In the genomic region with DNA sequence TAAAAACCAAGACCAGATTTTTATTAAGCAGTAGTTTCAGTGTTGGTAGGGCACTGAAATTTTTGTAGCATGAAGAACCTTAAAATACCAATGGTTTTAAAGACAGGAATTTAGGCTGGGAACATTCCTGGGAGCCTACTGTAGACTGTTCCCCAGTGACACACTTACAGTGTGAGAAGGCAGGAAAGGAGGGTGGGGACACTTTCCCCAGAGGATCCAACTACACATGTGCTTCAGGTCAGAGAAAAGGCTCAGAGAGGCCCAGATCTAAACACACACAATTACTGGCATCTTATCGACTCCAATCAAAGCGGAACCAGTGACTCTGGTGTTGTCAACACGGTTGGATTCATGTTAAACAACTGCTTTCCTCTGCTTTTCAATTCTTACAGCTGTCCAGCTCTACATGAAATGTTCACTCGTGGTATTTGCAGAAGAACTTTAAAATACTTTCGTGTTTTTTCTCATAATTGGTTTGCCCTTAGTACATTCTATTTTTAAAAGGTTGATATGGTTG, we compare ENCODE assay signal across 14 mouse cellular contexts. TPM values are rescaled to one million over a fixed set of nuclear protein-coding genes. Genes with fewer than 3 reads are reported as not detected.
DNase-seq lines count a peak whose midpoint lies in the region; ATAC-seq lines count a peak whose summit lies in the region.
"Had no signal": no experiment of that assay in that cellular context is flagged by ENCODE, and none has a peak within 500 bp of the region (broad histone marks: within the 10 kb centered on the region; RNA-seq: fewer than 3 reads in every experiment).

No protein-coding gene starts in this region.

- no peak overlapping the region for H3K4me2 ChIP-seq in forebrain, embryonic 15.5 days (replicated peaks)
- H3K4me2 ChIP-seq: lung, embryonic 15.5 days had no signal

- H3K4me3 ChIP-seq in forebrain, embryonic 15.5 days = no peak overlapping the region
- H3K4me3 ChIP-seq in midbrain, embryonic 10.5 days = peak overlapping the region; percentile 18
- H3K4me3 ChIP-seq: lung, embryonic 15.5 days had no signal

- H3K9ac ChIP-seq in forebrain, embryonic 15.5 days (replicated peaks) = no peak overlapping the region
- H3K9ac ChIP-seq: lung, embryonic 15.5 days had no signal

- H3K27me3 ChIP-seq in forebrain, embryonic 15.5 days = no peaks in the 10 kb centered on the region
- no peaks in the 10 kb centered on the region for H3K27me3 ChIP-seq in midbrain, embryonic 10.5 days (ENCODE audit: low read depth, poor library complexity, severe bottlenecking)
- H3K27me3 ChIP-seq: lung, embryonic 15.5 days had no signal

- H3K4me1 ChIP-seq in forebrain, embryonic 15.5 days = peaks cover 52% of the 10 kb centered on the region
- H3K4me1 ChIP-seq in midbrain, embryonic 10.5 days = peaks cover 75% of the 10 kb centered on the region
- H3K4me1 ChIP-seq: lung, embryonic 15.5 days had no signal

- WGBS in forebrain, embryonic 15.5 days = 18% methylated on average over 5 of the region's 5 CpGs
- 66% methylated on average over 5 of the region's 5 CpGs for WGBS in midbrain, embryonic 10.5 days

- H3K9me3 ChIP-seq in forebrain, embryonic 15.5 days = no peaks in the 10 kb centered on the region
- H3K9me3 ChIP-seq in midbrain, embryonic 10.5 days (replicated peaks) = peaks cover 5% of the 10 kb centered on the region; the same call in 1 of the 2 replicates
- H3K9me3 ChIP-seq: lung, embryonic 15.5 days had no signal

- ATAC-seq in forebrain, embryonic 15.5 days (replicated peaks) = no peak

- peak overlapping the region; percentile 97 for H3K27ac ChIP-seq in forebrain, embryonic 15.5 days (replicated peaks)
- peak overlapping the region; percentile 88 for H3K27ac ChIP-seq in midbrain, embryonic 10.5 days (replicated peaks)
- H3K27ac ChIP-seq: lung, embryonic 15.5 days had no signal

- peak; percentile 26 to 31 for DNase-seq in heart, adult 18-20 months
- no peak for DNase-seq in heart, adult 11 months
- peak; percentile 69 for DNase-seq in Muller cell, postnatal 12 days (ENCODE audit: inconsistent ontology term)
- no peak for DNase-seq in midbrain, embryonic 10.5 days (ENCODE audit: low spot score)
- DNase-seq in thymus, adult 18-20 months = no peak
- no peak for DNase-seq in urinary bladder, postnatal 14 days (ENCODE audit: low spot score)
- no peak for DNase-seq in adrenal gland, adult 2 months
- DNase-seq: cerebellum, adult 8-10 months; gastrocnemius, postnatal 25 days; kidney, postnatal 36 days; left cerebral cortex, postnatal 4 days; thymus, postnatal 14 days had no signal

- H3K36me3 ChIP-seq in forebrain, embryonic 15.5 days = peaks cover 4% of the 10 kb centered on the region; the same call in 1 of the 2 replicates
- H3K36me3 ChIP-seq in midbrain, embryonic 10.5 days = peaks cover 40% of the 10 kb centered on the region

RNA-seq across cellular contexts. Expression of gene Cdc42se2, which starts 32.3 kb away (rescaled TPM):
- total RNA-seq in heart, adult 18-20 months (2021) = 10 to 100 TPM; 21.1 to 24.6 TPM
- polyA plus RNA-seq in forebrain, embryonic 15.5 days (2015; fragmentation: Nextera tagmentation; extraction: Ambion mirVana) = 188 and 196 TPM in 2 replicates
- 229 and 253 TPM in 2 replicates for polyA plus RNA-seq in midbrain, embryonic 10.5 days (2016; fragmentation: Nextera tagmentation; extraction: Ambion mirVana)
- 10 to 100 TPM; 16.3 to 24.2 TPM for total RNA-seq in adrenal gland, adult 2 months (2021)
- 9.8 and 11.6 TPM in 2 replicates for polyA plus RNA-seq in adrenal gland, adult 2 months (2012; rRNA removed)

Comparison
In these comparisons a context has a peak if more than half of its experiments do, and no peak if none do; other contexts are left out.
1. DNase-seq: peak in heart, adult 18-20 months (2 of 2) and Muller cell, postnatal 12 days (single experiment); none in heart, adult 11 months (single experiment), midbrain, embryonic 10.5 days (single experiment), thymus, adult 18-20 months (0 of 2), urinary bladder, postnatal 14 days (single experiment) and adrenal gland, adult 2 months (single experiment).
2. RNA of gene Cdc42se2, which starts 32.3 kb away (polyA plus RNA-seq): 229 to 253 TPM in midbrain, embryonic 10.5 days and 188 to 196 TPM in forebrain, embryonic 15.5 days; 9.8 to 11.6 TPM in adrenal gland, adult 2 months; every median in the first group is over 10 times any median in the second.